Mouse (Mus musculus) ES-E14 (cell line): ENCODE data around the gene Sufu. TPM values are rescaled to one million over a fixed set of nuclear protein-coding genes. Genes with fewer than 3 reads are reported as not detected.

Source experiments
- DNase-seq: peaks from one replicate; pipeline ENCODE4 v3.0.0-alpha.2; 2013; ENCODE audit warnings: low read depth, low spot score
- H3K27ac ChIP-seq: 2 replicates; pipeline ENCODE4 v1.5.1; 2012; ENCODE audit warnings: low read depth, mild to moderate bottlenecking, low read length, moderate library complexity, mixed read lengths; ENCODE audit not compliant: poor library complexity, insufficient read depth, severe bottlenecking
- H3K36me3 ChIP-seq: 2 replicates; pipeline ENCODE4 v1.6.1; 2012; ENCODE audit warnings: mild to moderate bottlenecking, low read length, moderate library complexity, mixed read lengths; ENCODE audit not compliant: control insufficient read depth, poor library complexity, insufficient read depth, severe bottlenecking
- H3K4me1 ChIP-seq, 2 experiments: fragments of 150-350 bp in 1 of 2; sonication (generic) in 1 of 2; 2 replicates each; pipeline ENCODE4 v1.6.1; 2012; ENCODE audit warnings: low read length in 2 of 2, mild to moderate bottlenecking in 1 of 2, mixed read lengths in 1 of 2; ENCODE audit not compliant: control insufficient read depth in 2 of 2, insufficient read depth in 2 of 2, poor library complexity in 1 of 2
- H3K4me3 ChIP-seq, 2 experiments: fragments of 150-350 bp in 1 of 2; sonication (generic) in 1 of 2; 2 replicates each; pipeline ENCODE4 v1.5.1; 2012; ENCODE audit warnings: low read length in 2 of 2, low read depth in 1 of 2, mild to moderate bottlenecking in 1 of 2, mixed read lengths in 1 of 2; ENCODE audit not compliant: insufficient read depth in 1 of 2, poor library complexity in 1 of 2, severe bottlenecking in 1 of 2
- H3K9ac ChIP-seq: 2 replicates; pipeline ENCODE4 v1.6.1; 2012; ENCODE audit warnings: low read depth, mild to moderate bottlenecking, low read length, mixed read lengths; ENCODE audit not compliant: poor library complexity, insufficient read depth, severe bottlenecking
- H3K9me3 ChIP-seq: fragments of 150-350 bp; sonication (generic); 2 replicates; pipeline ENCODE4 v1.6.1; 2012; ENCODE audit warnings: low read depth, mild to moderate bottlenecking, low read length; ENCODE audit not compliant: control insufficient read depth, insufficient read depth
- CHD2 ChIP-seq: IDR thresholded peaks from 2 replicates; pipeline ENCODE4 v1.6.1; 2014; ENCODE audit warnings: mild to moderate bottlenecking, low read depth, low read length, inconsistent platforms
- HCFC1 ChIP-seq: IDR thresholded peaks from 2 replicates; pipeline ENCODE4 v1.6.1; 2012; ENCODE audit warnings: low read length, inconsistent platforms, borderline replicate concordance; ENCODE audit not compliant: insufficient read depth
- MAFK ChIP-seq: IDR thresholded peaks from 2 replicates; pipeline ENCODE4 v1.6.1; 2014; ENCODE audit warnings: mild to moderate bottlenecking, low read depth, low read length, inconsistent platforms; ENCODE audit not compliant: insufficient read depth
- ZC3H11A ChIP-seq: IDR thresholded peaks from 2 replicates; pipeline ENCODE4 v1.6.1; 2012; ENCODE audit warnings: low read depth, mild to moderate bottlenecking, inconsistent platforms, low read length, borderline replicate concordance
- ZNF384 ChIP-seq: IDR thresholded peaks from 2 replicates; pipeline ENCODE4 v1.6.1; 2012; ENCODE audit warnings: low read depth, low read length, inconsistent platforms
- in situ Hi-C, 2 experiments: fragments of 600-800 bp; cut with MboI; formaldehyde crosslinking; loops; one replicate each; pipeline ENCODE4 v1.15.1; 2025; ENCODE audit warnings: low sequenced_read_pairs in 2 of 2, inconsistent platforms in 1 of 2; ENCODE audit not compliant: unreplicated experiment in 2 of 2
- total RNA-seq: library from RNA; depleted of rRNA; stranded (reverse); fragments of 300-350 nt; gene quantifications from 2 replicates; pipeline ENCODE4 v1.2.3, GENCODE M21; 2012

Gene Sufu
- total RNA-seq, 1 experiment, result 14.5 TPM

DNA sequence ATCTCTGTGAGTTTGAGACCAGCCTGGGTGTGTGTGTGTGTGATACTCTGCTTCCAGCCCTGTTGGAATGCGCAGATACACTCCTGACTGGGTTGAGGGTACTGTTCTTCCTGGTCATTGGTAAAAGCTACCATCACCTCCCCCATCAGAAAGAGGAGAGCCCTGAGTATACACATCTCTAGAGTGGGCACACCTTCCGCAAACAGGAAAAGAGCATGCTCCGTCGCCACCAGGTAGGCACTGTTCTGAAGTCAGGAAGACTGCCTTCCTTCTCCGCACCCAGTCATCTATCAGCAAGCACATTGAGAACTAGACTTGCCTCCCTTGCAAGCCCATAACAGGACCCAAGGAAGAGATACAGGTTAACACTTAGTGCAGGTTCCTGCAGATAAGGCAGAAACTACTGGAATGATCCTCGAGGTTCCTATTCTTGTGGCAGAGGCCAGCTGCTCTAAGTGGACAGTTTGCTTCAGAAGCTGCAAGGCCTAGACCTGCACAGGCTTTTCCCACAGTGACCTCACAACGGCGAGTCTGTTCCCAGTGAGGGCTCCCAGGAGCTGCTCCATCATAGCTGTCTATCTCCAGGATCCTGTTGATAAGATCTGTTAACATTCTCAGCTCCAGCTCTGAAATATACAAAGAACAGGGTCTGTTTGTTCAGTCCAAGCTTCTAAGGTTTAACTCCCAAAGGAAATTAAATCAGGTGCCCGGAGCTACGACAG, 84.1 kb downstream of the Sufu start:
- Histone ChIP-seq H3K9me3 (no peaks in the 10 kb centered on the region), H3K27ac (no peak overlapping the region), H3K36me3 (peaks cover 3% of the 10 kb centered on the region; the same call in 1 of the 2 replicates), H3K4me3 (no peak overlapping the region), H3K9ac (no peak overlapping the region), H3K4me1 (peaks cover 14 to 59% of the 10 kb centered on the region in 2 experiments)
- DNase-seq, result no peak
- in situ Hi-C loops, result no loop called here
- TF ChIP-seq CHD2, result no peak
- TF ChIP-seq MAFK, result no peak
- TF ChIP-seq ZNF384, result no peak
- no peak for TF ChIP-seq HCFC1

DNA sequence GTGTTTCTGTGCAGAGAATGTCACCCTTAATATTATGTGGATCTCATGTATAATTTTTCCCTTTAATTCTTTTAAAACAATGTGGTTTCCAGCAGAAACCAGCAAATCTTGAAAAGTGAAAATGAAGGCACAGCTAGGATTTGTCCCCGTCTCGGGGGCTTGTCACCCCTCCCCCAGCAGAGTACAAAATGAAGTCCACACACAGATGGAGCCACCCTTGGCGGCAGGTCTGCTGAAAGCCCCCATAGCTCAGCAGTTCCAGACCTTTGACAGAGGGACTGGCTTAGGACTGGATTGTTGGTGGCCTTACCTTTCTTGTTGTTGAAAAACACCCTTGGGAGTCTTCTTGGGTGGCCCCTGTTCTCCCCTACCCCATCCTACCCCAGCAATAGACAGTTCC, 84.7 kb downstream of the Sufu start:
- Histone ChIP-seq H3K9ac (no peak overlapping the region), H3K9me3 (no peaks in the 10 kb centered on the region), H3K4me1 (peaks cover 14 to 61% of the 10 kb centered on the region in 2 experiments), H3K27ac (no peak overlapping the region), H3K36me3 (peaks cover 3% of the 10 kb centered on the region; the same call in 1 of the 2 replicates), H3K4me3 (no peak overlapping the region)
- TF ChIP-seq HCFC1, result no peak
- no peak for TF ChIP-seq ZC3H11A
- TF ChIP-seq MAFK, result no peak
- TF ChIP-seq ZNF384, result no peak
- no peak for TF ChIP-seq CHD2
- in situ Hi-C loops, result no loop called here
- no peak for DNase-seq

DNA sequence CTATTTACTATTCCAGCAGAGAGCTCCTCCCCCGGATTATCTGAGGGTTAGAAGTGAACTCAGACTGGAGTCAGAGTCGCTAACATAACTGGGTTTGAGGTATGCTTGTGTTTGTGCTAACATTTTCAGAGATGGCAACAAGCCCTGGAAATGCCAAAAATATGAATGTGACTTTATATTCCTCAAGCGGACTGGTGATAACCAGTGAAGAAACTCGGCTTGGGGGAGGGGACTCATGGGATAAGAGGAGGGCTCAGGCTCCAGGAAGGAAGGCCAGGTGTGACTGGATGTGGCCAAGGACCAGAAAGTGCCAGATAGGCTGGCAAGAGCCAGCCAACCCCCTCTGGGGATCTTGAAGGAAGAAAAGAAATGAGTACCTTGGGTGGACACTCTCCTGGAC, 85.1 kb downstream of the Sufu start:
- Histone ChIP-seq H3K4me1 (peaks cover 11 to 62% of the 10 kb centered on the region in 2 experiments), H3K9ac (no peak overlapping the region), H3K4me3 (no peak overlapping the region), H3K27ac (no peak overlapping the region), H3K9me3 (no peaks in the 10 kb centered on the region), H3K36me3 (peaks cover 3% of the 10 kb centered on the region; the same call in 1 of the 2 replicates)
- DNase-seq, result no peak
- TF ChIP-seq ZC3H11A, result no peak
- no peak for TF ChIP-seq ZNF384
- TF ChIP-seq HCFC1, result no peak
- TF ChIP-seq MAFK, result no peak
- no peak for TF ChIP-seq CHD2
- in situ Hi-C loops, result no loop called here

DNA sequence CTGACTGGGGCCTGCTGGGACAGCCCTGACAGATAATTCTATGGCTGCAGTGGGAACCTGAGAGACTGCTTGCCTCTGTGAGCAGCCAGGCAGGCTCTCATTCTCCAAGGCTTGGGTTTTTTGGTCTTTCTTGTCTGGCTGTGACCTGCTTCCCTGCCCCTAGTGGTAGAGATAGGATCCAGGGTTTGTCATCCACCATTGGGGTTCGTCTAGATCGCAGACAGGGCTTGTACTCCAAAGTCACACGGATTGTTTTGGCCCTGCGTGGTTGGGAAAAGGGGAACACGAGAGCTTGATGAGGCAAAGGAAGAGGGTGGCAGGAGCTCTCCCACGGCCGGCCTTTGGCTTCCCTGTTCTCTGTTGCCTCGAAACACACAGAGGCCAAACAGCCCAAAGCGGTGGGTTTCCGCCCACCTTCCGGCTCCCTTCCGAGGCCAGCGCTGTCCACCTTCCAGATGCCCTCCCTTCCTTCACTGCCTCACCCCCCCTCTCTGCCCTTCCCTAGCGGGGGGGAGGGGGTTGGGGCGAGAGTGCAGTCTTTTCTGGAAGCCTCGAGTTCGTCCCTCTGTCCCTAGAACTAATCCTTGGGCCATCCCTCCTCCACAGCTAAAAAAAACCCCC, 86.3 kb downstream of the Sufu start:
- no peak overlapping the region for H3K9ac ChIP-seq
- no peak overlapping the region for H3K4me3 ChIP-seq
- H3K9me3 ChIP-seq, result no peaks in the 10 kb centered on the region
- DNase-seq, result no peak
- peaks cover 9 to 60% of the 10 kb centered on the region in 2 experiments; a peak in 3 of 4 replicates for H3K4me1 ChIP-seq
- TF ChIP-seq CHD2 (no peak), ZC3H11A (no peak), MAFK (no peak), ZNF384 (no peak), HCFC1 (no peak)
- in situ Hi-C loops, result no loop called here
- H3K27ac ChIP-seq, result no peak overlapping the region
- H3K36me3 ChIP-seq, result peaks cover 3% of the 10 kb centered on the region; the same call in 1 of the 2 replicates
